Mouse (Mus musculus): Measurements from ENCODE around the gene Supt6.

Gene Supt6

DNA sequence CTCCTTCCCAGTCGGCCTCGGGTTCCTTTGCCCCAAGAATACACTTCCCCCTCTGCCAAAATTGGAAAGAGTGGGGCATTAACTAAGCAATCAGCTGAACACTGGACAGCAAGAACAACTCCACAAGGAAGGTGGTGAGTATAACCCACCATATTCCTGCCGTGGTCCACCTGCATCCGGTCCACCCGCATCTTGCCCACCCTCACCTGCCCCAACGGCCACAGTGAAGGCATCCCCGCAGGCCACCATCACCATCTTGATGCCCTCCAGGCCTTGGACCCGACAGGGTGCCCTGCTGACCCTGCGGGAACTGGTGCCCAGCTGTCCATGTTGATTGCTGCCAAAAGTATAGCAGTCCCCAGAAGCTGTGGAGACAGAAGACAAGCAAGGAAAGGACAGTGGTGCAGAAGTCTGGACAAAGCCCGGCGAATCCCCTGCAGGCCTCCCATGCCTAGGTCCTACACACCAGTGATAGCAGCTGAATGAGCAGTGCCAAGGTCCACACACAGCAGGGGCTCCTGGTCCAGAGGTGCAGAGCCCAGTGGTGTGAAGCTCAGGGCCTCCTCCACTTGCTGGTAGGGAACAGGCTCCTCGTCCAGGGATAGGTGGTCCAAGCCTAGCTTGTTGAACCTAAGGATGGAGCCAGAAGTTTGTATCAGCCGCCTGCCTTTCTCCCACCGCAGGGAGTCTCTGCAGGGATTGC is 78.4 kb downstream of the Supt6 start:
- no peak for DNase-seq (ENCODE audit: low spot score in 2 of 2)

GRCm38 (mm10) chr11:78166640-78167039 is 79.1 kb downstream of the Supt6 start:
- no peak for DNase-seq (ENCODE audit: low spot score in 2 of 2)

DNA sequence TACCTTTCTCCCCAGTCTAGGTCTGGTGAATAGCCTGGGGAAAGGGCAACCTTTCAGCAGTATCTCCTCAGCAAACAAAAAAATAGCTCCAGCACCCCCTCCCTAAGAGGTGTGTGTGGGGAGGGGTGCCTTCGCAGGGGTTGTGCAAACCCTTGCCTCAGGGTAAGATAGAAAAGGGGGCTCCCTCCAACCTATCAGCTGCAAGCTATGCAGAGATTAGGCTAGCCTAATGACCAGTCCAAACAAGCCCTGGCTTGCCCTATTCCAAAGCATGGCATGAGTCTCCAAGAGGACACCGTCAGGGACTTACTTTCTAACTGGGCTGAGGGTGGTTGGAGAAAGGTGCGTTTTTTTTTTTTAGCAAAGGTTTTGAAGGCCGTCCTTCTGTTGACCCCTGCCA is 79.6 kb downstream of the Supt6 start:
- no peak for DNase-seq (ENCODE audit: low spot score in 2 of 2)

DNA sequence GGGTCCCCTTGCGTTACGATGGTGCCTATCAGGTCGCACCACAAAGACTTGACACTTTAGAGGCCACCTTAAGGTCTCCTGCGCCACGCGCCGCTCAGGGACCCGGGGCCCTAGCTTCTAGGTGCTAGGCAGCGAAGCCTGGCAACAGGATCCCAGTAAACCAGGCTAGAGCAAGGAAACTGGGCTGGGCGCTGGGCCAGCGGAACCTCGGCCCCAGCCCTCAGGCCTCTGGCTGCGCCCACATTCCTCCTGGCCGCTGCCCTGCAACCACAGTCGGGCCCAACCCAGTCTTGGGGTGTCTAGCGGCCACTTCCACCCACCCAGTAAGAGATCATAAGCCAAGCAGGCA is 80.1 kb downstream of the Supt6 start:
- DNase-seq (ENCODE audit: low spot score in 2 of 2): peak in 1 of 2 experiments; percentile 50

DNA sequence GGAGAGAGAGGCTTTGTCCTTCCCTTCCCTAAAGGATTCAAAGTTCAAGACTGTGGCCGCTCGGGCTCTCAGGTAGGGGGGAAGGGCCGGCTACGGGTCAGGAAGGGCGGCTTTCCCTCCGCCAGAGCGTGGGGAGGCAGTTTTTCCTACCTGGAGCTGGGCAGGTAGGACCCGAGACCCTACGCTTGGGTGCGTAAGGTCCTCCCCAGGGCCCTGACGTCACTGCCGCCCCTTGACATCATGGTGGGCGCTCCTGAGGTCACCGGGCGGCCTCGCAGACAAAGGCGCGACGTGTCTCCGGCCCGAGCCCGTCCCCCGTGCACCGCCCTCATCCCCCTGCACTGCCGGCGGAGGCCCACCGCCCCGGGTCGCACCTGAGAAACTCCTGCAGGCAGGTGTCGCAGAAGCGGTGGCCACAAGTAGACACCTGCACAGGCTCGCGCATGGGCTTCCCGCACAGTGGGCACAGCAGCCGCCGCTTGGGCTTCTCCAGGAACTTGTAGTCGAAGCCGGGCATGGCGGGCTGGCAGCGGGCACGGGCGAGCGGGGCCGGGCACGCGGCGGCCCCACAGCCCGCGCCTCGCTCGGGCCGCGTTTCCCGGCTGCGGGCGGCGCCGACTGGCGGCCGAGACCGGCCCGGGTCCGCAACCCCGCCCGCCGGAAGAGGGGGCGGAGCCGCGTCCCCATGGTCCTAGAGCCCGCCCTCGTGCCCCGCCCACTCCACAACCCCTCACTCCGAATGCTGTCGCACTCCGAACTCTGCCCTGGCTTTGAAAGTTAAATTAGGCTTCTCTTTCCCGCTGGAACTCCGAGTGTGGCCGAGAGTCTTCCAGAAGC is 80.6 kb downstream of the Supt6 start, which contains the start of gene Traf4:
TSS of gene Traf4 (minus strand) at position 666 of the 837 bp plus-strand sequence.
- peak in 1 of 2 experiments; percentile 83 for DNase-seq (ENCODE audit: low spot score in 2 of 2)

GRCm38 (mm10) chr11:78164604-78164923 is 81.2 kb downstream of the Supt6 start:
- no peak for DNase-seq (ENCODE audit: low spot score in 2 of 2)

DNA sequence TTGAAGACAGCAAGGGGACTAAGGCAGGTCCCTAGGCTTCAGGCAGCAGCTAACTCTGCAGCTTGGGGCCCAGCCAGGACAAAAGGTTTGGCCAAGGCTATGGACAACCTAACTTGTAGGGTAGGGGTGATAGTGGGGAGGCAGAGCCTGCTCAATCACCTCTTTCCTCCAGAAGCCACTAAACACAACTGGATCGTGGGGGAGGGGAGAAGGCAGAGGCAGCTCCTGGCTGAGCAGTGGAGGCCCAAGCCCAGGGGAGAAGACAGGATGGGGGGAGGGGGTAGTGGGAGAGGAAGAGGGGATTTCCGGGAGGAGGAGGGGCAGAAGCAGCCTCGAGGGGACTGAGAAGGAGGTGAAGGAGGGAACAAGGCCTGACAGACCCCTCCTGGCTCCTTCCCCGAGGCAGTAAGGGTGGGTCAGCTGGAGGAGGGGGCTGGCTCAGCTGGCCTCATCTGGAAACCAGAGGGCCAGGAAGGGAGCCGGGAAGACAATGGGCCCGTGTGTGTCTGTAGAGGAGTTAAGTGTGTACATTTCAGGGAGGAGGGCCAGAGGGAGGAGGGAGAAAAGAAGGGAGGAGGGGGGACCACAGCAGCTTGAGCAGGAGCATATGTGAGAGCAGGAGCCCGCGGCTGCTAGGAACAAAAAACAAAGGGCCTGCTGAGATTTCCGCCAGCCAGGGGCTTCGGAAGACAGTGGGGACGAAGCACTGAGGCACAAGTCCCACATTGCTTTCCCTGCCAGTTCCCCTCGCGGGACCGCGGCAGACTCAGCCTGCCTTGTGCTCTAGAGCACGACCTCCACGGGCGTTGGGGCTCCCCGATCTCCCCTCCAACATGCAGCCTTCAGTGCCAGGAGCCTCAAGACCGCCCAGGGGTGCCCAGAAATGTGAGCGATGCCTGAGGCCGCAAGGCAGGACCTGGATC is 81.8 kb downstream of the Supt6 start:
- no peak for DNase-seq (ENCODE audit: low spot score in 2 of 2)

DNA sequence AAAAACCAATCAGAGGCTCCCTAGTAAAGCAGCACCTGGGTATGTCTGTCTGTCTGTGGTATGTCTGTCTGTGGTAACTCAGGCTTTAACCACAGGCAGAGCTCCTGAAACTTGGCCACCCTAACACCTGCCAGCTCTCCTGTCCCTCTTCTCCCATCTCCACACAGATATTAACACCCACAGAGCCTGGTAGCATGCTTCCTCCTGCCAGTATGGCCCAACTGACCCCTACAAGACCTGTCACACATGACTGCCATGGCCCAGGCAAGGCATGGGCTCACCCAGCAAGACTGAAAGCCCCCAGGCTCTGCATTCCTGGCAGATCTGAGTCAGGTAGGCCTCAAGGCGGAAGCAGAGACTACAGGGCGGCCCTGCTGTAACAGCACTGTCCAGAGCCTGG is 82.7 kb downstream of the Supt6 start:
- no peak for DNase-seq (ENCODE audit: low spot score in 2 of 2)

GRCm38 (mm10) chr11:78162504-78162903 is 83.3 kb downstream of the Supt6 start:
- peak in 1 of 2 experiments; percentile 63 for DNase-seq (ENCODE audit: low spot score in 2 of 2)

- DNase-seq (ENCODE audit: low spot score in 2 of 2): no peak
These were observed 83.8 kb downstream of the Supt6 start for GRCm38 (mm10) chr11:78161968-78162367.

GRCm38 (mm10) chr11:78161169-78161568 is 84.6 kb downstream of the Supt6 start:
- DNase-seq (ENCODE audit: low spot score in 2 of 2): no peak

GRCm38 (mm10) chr11:78160675-78161074 is 85.1 kb downstream of the Supt6 start:
- DNase-seq (ENCODE audit: low spot score in 2 of 2): no peak

- no peak for DNase-seq (ENCODE audit: low spot score in 2 of 2)
These were observed 85.6 kb downstream of the Supt6 start for GRCm38 (mm10) chr11:78160171-78160570.

DNA sequence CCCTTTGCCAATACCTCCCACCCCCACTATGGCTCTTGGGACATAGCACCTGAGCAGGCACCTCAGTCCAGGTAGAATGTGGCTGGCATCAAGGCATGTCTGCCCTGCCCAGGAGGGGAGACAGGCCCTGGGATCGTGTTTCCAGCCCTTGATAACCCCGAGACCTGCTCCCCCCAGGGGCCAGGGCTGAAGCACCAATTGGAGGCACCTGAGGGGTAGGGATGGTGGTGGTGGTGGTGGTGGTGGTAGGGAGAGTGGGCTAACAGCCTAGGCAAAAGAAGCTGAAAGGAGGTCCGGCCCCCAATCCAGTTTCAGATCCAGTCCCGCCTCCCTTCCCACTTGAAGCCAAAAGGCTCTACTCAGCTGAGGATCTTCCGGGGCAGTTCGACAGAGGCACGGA is 86.2 kb downstream of the Supt6 start:
- no peak for DNase-seq (ENCODE audit: low spot score in 2 of 2)

- DNase-seq (ENCODE audit: low spot score in 2 of 2): peak in 1 of 2 experiments; percentile 81
These were observed 86.7 kb downstream of the Supt6 start for GRCm38 (mm10) chr11:78159096-78159495.

Data from cerebellum, postnatal 4 days (tissue).